Mouse (Mus musculus) limb, embryonic 15.5 days (tissue): ENCODE results near the gene Rapgef4. TPM values are rescaled to one million over a fixed set of nuclear protein-coding genes. Genes with fewer than 3 reads are reported as not detected.

Experiments
- ATAC-seq: fragments of 200-750 bp; cut with Nextera tagmentation; 2 replicates; pipeline ENCODE4 v1.8.0; 2017; ENCODE audit warnings: low read depth, moderate TSS enrichment; ENCODE audit not compliant: insufficient number of reproducible peaks, low FRiP score, low TSS enrichment
- H3K27ac ChIP-seq: fragments of 300-500 bp; sonication (generic); 2 replicates; pipeline ENCODE4 v1.5.1; 2015; ENCODE audit warnings: moderate library complexity, mild to moderate bottlenecking, inconsistent platforms
- H3K27me3 ChIP-seq: fragments of 300-500 bp; sonication (generic); 2 replicates; pipeline ENCODE4 v1.6.1; 2015; ENCODE audit warnings: inconsistent platforms
- H3K36me3 ChIP-seq: fragments of 300-500 bp; sonication (generic); 2 replicates; pipeline ENCODE4 v1.6.1; 2015; ENCODE audit warnings: inconsistent platforms
- H3K4me1 ChIP-seq: fragments of 300-500 bp; sonication (generic); 2 replicates; pipeline ENCODE4 v1.6.1; 2015; ENCODE audit warnings: inconsistent platforms
- H3K4me2 ChIP-seq: fragments of 300-500 bp; sonication (generic); 2 replicates; pipeline ENCODE4 v1.6.1; 2015; ENCODE audit warnings: mild to moderate bottlenecking, inconsistent platforms
- H3K4me3 ChIP-seq: fragments of 300-500 bp; sonication (generic); 2 replicates; pipeline ENCODE4 v1.5.1; 2015; ENCODE audit warnings: mild to moderate bottlenecking, inconsistent platforms
- H3K9ac ChIP-seq: fragments of 300-500 bp; sonication (generic); 2 replicates; pipeline ENCODE4 v1.6.1; 2015; ENCODE audit warnings: inconsistent platforms
- H3K9me3 ChIP-seq: fragments of 300-500 bp; sonication (generic); 2 replicates; pipeline ENCODE4 v1.6.1; 2016; ENCODE audit warnings: inconsistent platforms
- WGBS: fragments of 180-500 bp; shearing (Covaris S2); methylation state at CpG from one replicate; pipeline ENCODE4 v1.1.7; 2015; 5-methylcytosine and 5-hydroxymethylcytosine counted together
- polyA plus RNA-seq: library from polyadenylated mRNA; unstranded; fragments of >200 nt; fragmentation: Nextera tagmentation; extraction: Ambion mirVana; gene quantifications from 2 replicates; pipeline ENCODE4 v1.2.1, GENCODE M21; 2015

Rapgef4 gene
- polyA plus RNA-seq, 1 experiment from 2014 or later: 4.6 TPM

DNA sequence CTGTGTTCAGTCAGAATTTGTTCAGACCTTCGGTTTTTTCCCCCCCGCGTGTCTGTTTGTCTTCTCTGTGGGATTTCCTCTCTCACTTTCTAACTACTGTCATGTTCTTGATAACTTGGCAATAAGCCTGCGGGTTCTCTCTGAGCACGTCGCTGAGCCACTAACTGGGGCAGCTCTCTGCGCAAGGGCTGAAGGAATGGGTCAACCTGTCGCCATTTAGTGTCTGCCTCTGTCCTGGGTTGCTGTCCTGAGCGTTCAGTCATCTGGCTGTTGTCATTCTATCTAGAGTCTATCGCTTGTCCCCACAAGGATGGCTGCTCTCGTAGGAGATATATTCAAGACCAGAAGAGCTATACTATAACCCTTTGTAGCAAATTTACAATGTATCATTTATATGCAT is 107.8 kb downstream of the Rapgef4 start:
- H3K4me3 ChIP-seq: no peak overlapping the region
- ATAC-seq: no peak
- no peak overlapping the region for H3K27ac ChIP-seq
- no peak overlapping the region for H3K4me2 ChIP-seq
- WGBS: 93% methylated on average over 11 of the region's 11 CpGs
- no peak overlapping the region for H3K9ac ChIP-seq
- no peaks in the 10 kb centered on the region for H3K36me3 ChIP-seq
- H3K9me3 ChIP-seq: no peaks in the 10 kb centered on the region
- no peaks in the 10 kb centered on the region for H3K27me3 ChIP-seq
- peaks cover 5% of the 10 kb centered on the region; the same call in 1 of the 2 replicates for H3K4me1 ChIP-seq

DNA sequence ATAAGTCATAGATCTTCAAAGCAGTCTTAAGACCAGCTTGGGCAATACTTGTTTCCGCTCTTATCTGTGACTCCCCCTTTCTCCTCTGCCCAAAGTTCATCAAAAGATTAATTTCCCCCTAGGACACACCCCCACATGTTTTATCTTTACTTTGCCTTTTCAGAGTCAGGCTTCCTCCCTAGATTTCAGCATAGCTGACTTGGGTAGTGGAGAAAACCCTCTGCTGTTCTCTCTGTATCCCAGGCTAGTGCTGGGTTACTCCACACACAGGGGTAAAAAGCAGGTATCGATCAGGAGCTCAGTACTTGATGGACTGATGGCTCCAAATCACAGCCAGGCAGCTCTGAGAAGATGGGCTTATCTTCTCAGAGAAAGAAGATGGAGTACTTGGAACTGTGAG is 109.0 kb downstream of the Rapgef4 start:
- no peaks in the 10 kb centered on the region for H3K36me3 ChIP-seq
- H3K4me1 ChIP-seq: peaks cover 5% of the 10 kb centered on the region; the same call in 1 of the 2 replicates
- ATAC-seq: no peak
- H3K4me2 ChIP-seq: no peak overlapping the region
- H3K9me3 ChIP-seq: no peaks in the 10 kb centered on the region
- H3K27ac ChIP-seq: no peak overlapping the region
- 81% methylated on average over 2 of the region's 2 CpGs for WGBS
- H3K4me3 ChIP-seq: no peak overlapping the region
- H3K27me3 ChIP-seq: no peaks in the 10 kb centered on the region
- H3K9ac ChIP-seq: no peak overlapping the region

DNA sequence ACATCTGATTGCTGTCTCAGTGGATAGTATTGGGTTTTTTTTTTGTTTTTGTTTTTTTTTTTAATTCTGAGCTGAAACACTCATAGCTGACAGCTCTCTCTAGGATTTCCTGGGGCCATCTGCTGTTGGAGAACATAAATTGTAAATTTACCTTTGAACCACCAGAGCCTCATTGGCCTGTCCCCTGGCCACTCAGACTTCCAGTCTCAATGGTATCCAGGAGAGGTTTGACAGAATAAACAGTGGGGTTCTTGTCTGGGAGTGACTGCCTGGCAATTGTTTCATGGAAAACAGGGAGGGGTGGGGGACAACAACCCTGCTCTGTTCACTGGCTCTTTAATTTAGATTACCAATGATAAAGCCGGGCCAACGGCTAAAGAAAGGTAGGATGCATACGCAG is 111.0 kb downstream of the Rapgef4 start:
- Histone ChIP-seq H3K27me3 (no peaks in the 10 kb centered on the region), H3K4me3 (no peak overlapping the region), H3K9ac (no peak overlapping the region), H3K36me3 (no peaks in the 10 kb centered on the region), H3K9me3 (no peaks in the 10 kb centered on the region), H3K4me1 (peaks cover 5% of the 10 kb centered on the region; the same call in 1 of the 2 replicates), H3K27ac (no peak overlapping the region), H3K4me2 (no peak overlapping the region)
- ATAC-seq: no peak
- 53% methylated on average over 3 of the region's 3 CpGs for WGBS

DNA sequence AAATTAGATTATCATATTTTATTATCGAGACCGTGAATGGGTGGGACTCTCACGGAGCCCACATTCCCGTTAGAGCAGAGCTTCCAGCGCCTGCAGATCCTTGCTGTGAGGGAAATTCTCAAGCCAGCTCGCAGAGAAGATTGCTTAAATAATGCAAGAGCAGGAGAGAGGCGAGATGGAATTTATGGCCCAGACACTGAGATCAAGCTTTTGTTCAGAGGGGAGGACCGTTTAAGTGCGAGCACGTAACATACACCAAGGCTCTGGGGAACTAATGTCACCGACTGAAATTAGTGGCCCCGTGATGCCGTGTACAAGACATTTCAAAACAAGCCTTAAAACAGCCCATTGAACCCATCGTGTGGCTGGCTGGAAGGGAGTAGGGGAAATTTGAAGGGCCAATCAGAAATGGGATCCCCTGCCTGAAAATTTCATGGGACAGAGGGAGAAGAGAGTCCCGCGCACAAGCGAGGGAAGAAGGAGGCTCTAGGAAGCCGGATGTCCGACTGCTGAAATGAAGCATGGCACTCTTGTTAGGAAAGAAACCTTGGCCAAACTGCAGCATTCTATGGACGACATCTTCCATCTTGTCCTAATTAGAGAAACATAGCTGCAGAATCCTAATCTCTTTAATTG is 112.5 kb downstream of the Rapgef4 start:
- H3K27me3 ChIP-seq: no peaks in the 10 kb centered on the region
- H3K36me3 ChIP-seq: no peaks in the 10 kb centered on the region
- ATAC-seq: no peak
- no peak overlapping the region for H3K27ac ChIP-seq
- no peak overlapping the region for H3K9ac ChIP-seq
- no peak overlapping the region for H3K4me3 ChIP-seq
- 46% methylated on average over 20 of the region's 20 CpGs for WGBS
- H3K4me2 ChIP-seq: no peak overlapping the region
- no peaks in the 10 kb centered on the region for H3K9me3 ChIP-seq
- H3K4me1 ChIP-seq: peaks cover 5% of the 10 kb centered on the region; the same call in 1 of the 2 replicates

DNA sequence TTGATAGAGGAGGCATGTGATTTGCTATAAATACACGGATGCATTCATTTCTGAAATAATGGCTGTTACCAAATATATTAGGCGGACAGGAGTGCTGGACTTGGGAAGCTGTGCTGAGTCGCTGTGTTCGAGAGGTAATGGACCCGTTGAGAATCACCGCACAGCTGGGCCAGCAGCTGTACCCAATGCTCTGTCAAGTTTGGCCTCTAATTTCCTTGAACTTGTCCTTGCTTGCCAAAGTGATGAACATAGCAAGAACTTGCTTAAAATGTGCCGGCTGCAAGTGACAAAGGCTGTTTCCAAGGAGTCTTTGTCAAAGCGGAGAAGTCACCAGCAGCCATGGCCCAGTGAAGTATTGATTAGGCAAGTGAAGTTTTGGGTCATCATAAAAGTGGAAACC is 113.0 kb downstream of the Rapgef4 start:
- no peak overlapping the region for H3K4me2 ChIP-seq
- H3K27me3 ChIP-seq: no peaks in the 10 kb centered on the region
- no peak for ATAC-seq
- H3K4me1 ChIP-seq: peaks cover 5% of the 10 kb centered on the region; the same call in 1 of the 2 replicates
- 72% methylated on average over 8 of the region's 8 CpGs for WGBS
- no peaks in the 10 kb centered on the region for H3K9me3 ChIP-seq
- H3K36me3 ChIP-seq: no peaks in the 10 kb centered on the region
- H3K9ac ChIP-seq: no peak overlapping the region
- H3K27ac ChIP-seq: no peak overlapping the region
- H3K4me3 ChIP-seq: no peak overlapping the region

DNA sequence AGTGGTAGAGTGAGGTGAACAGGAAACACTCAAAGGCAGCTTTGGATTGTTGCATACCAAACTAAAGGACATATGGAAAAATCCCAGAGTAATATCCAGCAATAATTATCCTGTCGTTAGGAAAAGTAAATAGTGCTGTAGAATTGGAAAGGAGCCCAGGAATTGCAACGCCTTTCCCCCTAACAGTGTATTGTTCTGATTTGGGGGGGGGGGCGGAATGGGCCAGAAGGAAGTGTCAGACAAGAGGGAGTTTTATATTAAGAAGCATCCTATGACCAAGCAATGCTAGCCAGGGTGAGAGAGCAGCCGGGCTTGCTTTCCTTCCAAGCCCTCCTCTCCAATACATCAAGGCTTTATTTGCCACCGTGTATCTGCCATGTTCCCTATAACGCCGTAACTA is 113.4 kb downstream of the Rapgef4 start:
- H3K27me3 ChIP-seq: no peaks in the 10 kb centered on the region
- ATAC-seq: no peak
- no peak overlapping the region for H3K4me2 ChIP-seq
- no peaks in the 10 kb centered on the region for H3K36me3 ChIP-seq
- no peaks in the 10 kb centered on the region for H3K9me3 ChIP-seq
- H3K4me3 ChIP-seq: no peak overlapping the region
- H3K9ac ChIP-seq: no peak overlapping the region
- peaks cover 5% of the 10 kb centered on the region; the same call in 1 of the 2 replicates for H3K4me1 ChIP-seq
- H3K27ac ChIP-seq: no peak overlapping the region
- WGBS: 70% methylated on average over 7 of the region's 7 CpGs

DNA sequence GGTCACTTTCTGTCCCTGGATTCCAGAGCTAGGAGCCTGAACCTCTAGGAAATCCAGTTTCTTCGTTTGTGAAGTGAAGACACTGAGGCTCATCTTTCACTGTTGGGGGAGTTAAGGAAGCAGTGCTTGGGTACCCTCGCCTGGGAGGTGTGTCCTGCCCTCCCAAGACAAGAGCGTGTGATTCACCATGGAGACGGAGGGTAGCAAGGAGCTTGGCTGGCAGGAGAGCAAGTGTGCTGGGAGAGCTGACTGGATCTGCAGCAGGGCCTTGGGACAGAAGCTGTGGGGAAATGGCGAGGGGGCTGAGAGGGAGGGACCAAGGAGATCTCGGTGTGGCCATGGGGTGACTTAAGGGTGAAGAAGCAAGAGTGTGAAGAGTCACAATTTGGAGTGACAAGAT is 114.0 kb downstream of the Rapgef4 start:
- no peaks in the 10 kb centered on the region for H3K9me3 ChIP-seq
- no peak overlapping the region for H3K27ac ChIP-seq
- peaks cover 5% of the 10 kb centered on the region; the same call in 1 of the 2 replicates for H3K4me1 ChIP-seq
- H3K4me3 ChIP-seq: no peak overlapping the region
- H3K9ac ChIP-seq: no peak overlapping the region
- no peak for ATAC-seq
- H3K27me3 ChIP-seq: no peaks in the 10 kb centered on the region
- no peak overlapping the region for H3K4me2 ChIP-seq
- WGBS: 54% methylated on average over 6 of the region's 6 CpGs
- H3K36me3 ChIP-seq: no peaks in the 10 kb centered on the region

DNA sequence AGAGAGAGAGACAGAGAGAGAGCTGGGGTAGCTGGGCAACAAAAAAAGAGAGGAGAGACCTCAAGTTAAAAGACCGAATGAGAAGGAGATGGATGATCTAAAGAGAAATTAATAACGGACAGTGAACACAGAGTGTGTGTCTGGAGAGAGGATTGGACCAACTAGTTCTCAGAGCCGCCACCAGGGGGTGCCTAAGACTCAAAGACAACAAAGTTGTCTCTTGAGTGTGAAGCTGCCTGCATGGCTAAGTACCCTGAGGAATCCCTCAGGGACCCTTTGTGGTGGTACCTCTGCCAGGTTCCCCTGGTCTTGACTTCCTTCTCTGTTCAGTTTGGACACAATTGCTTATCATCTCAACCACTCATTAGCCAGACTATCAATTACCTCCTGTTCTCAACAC is 115.3 kb downstream of the Rapgef4 start:
- H3K27ac ChIP-seq: no peak overlapping the region
- H3K4me3 ChIP-seq: no peak overlapping the region
- H3K4me2 ChIP-seq: no peak overlapping the region
- no peaks in the 10 kb centered on the region for H3K9me3 ChIP-seq
- H3K9ac ChIP-seq: no peak overlapping the region
- peaks cover 5% of the 10 kb centered on the region; the same call in 1 of the 2 replicates for H3K4me1 ChIP-seq
- H3K27me3 ChIP-seq: no peaks in the 10 kb centered on the region
- WGBS: 46% methylated on average over 3 of the region's 3 CpGs
- H3K36me3 ChIP-seq: no peaks in the 10 kb centered on the region
- no peak for ATAC-seq

DNA sequence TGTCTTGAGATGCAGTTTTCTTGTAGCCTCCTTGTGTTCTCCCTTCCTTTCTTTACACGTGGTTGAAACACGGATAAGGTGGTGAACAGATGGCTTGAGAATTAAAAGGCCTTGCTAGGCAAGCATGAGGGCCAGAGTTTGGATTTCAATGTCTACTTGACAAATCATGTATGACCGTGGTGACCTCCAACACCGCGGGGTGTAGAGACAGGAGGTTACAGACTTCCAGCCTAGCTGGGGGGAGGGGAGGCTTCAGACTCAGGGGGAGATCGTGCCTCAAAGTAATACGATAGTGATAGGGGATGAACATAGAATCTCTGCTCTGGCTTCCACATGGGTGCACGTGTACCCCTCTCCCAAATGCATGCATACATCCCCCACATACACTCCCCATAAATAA is 117.3 kb downstream of the Rapgef4 start:
- H3K27me3 ChIP-seq: no peaks in the 10 kb centered on the region
- peaks cover 4% of the 10 kb centered on the region; the same call in 1 of the 2 replicates for H3K4me1 ChIP-seq
- no peaks in the 10 kb centered on the region for H3K9me3 ChIP-seq
- H3K27ac ChIP-seq: no peak overlapping the region
- no peak overlapping the region for H3K4me2 ChIP-seq
- ATAC-seq: no peak
- H3K36me3 ChIP-seq: no peaks in the 10 kb centered on the region
- H3K4me3 ChIP-seq: no peak overlapping the region
- 89% methylated on average over 8 of the region's 8 CpGs for WGBS
- H3K9ac ChIP-seq: no peak overlapping the region

DNA sequence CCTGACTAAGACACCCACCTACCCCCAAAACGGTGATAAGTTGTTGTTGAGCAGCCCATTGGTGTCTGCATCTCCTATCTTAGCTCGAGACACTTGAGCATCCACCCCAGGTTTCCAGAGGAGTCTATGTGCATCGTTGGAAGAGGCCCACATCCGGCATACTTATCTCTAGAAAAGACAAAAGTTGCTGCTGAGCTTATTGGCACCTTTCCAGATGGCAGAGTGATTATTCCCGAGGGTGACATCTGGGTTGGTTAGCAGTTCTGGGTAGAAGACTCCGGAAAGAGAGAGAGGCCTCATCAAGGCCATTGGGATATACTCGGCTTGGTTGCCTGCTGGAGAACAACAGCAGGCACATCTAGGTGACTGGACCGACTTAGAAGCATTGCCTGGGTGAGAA is 123.6 kb downstream of the Rapgef4 start:
- H3K27ac ChIP-seq: no peak overlapping the region
- no peak overlapping the region for H3K9ac ChIP-seq
- H3K36me3 ChIP-seq: no peaks in the 10 kb centered on the region
- ATAC-seq: no peak
- no peak overlapping the region for H3K4me2 ChIP-seq
- no peaks in the 10 kb centered on the region for H3K9me3 ChIP-seq
- WGBS: 73% methylated on average over 8 of the region's 8 CpGs
- peaks cover 6% of the 10 kb centered on the region for H3K4me1 ChIP-seq
- no peaks in the 10 kb centered on the region for H3K27me3 ChIP-seq
- no peak overlapping the region for H3K4me3 ChIP-seq

DNA sequence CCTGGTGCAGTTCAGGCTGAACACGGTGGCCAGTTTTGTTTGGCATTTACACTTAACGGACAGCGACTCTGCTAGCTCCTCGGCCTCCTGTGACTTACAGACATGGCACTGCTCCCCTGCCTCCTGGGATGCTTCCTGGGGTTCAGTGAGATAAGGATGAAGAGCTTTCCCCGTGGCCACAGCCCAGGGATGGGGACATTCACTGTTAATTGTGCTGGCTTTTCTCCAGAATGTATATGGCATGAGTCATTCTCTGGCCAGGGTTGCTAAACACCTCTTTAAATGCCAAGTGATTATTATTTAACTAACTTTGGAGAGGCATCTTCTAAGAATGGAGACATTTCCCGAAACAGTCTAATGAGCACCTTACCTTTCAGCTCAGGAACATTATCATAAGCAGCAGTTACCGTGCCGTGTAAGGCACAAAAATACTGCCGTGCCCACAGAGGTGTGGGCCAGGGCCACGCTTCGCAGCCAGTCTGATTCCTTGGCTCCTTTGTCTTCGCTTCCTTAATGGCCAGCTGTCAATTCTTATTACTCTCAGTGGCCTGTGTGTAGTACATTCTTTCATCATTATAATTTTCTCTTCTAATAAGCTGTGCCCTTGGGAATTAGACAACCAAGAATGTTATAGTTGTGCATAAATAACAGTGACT is 126.6 kb downstream of the Rapgef4 start:
- no peak overlapping the region for H3K9ac ChIP-seq
- ATAC-seq: no peak
- H3K36me3 ChIP-seq: no peaks in the 10 kb centered on the region
- no peak overlapping the region for H3K4me3 ChIP-seq
- WGBS: 52% methylated on average over 12 of the region's 12 CpGs
- H3K9me3 ChIP-seq: no peaks in the 10 kb centered on the region
- H3K4me2 ChIP-seq: no peak overlapping the region
- H3K4me1 ChIP-seq: peaks cover 6% of the 10 kb centered on the region
- no peak overlapping the region for H3K27ac ChIP-seq
- H3K27me3 ChIP-seq: no peaks in the 10 kb centered on the region

DNA sequence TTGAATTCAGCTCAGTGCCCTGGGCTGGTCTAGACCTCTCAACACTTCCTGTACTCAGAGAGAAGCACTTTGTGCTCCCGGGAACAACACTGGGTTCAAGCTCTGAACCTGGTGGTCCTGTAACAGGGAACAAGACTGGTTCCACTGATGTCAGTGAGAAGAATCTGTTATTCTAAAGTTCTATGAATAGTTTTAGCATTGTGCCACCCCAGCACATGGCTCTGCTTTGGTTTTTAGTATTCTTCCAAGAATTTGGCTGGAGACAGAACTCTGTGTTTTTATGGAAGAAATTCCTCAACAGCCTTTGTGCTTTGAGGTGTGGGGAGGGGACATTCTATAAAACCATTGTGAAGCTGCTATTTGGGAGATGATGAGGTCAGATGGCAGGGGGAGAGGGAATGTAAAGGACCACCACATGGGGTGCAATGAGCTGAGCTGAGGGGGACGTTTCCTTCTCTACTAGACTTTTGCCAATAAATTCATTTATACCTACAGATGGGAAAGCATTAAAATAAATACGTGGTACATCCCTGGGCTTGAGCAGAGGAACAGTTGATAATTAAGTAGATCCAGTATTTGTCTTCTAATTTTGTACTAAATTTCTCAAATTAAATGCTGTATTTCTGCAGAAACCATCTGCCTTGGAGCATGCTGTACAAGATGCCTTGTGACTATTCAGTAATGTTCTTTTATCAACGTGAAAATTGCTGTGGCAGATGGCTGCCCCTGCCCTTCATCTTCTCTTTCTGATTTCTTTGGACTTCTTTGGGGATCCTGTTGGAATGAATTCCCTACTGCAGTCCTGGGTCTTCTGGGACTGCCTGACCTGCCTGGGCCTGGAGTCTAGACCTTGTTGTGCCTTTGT is 127.6 kb downstream of the Rapgef4 start:
- H3K9ac ChIP-seq: no peak overlapping the region
- peaks cover 6% of the 10 kb centered on the region for H3K4me1 ChIP-seq
- no peaks in the 10 kb centered on the region for H3K27me3 ChIP-seq
- H3K4me2 ChIP-seq: no peak overlapping the region
- no peaks in the 10 kb centered on the region for H3K36me3 ChIP-seq
- 47% methylated on average over 4 of the region's 4 CpGs for WGBS
- no peak overlapping the region for H3K27ac ChIP-seq
- H3K9me3 ChIP-seq: no peaks in the 10 kb centered on the region
- ATAC-seq: no peak
- H3K4me3 ChIP-seq: no peak overlapping the region
